Mouse (Mus musculus) liver, postnatal 0 days (tissue): Measurements from ENCODE around the gene Nav2.

Experiments used
- CTCF ChIP-seq: sonication (generic); IDR thresholded peaks from 2 replicates; pipeline ENCODE4 v1.5.1; 2016; ENCODE audit warnings: antibody characterized with exemption, low read depth
- EP300 ChIP-seq: IDR thresholded peaks from 2 replicates; pipeline ENCODE4 v1.6.1; 2016; ENCODE audit warnings: antibody characterized with exemption, low read depth, mild to moderate bottlenecking

DNA sequence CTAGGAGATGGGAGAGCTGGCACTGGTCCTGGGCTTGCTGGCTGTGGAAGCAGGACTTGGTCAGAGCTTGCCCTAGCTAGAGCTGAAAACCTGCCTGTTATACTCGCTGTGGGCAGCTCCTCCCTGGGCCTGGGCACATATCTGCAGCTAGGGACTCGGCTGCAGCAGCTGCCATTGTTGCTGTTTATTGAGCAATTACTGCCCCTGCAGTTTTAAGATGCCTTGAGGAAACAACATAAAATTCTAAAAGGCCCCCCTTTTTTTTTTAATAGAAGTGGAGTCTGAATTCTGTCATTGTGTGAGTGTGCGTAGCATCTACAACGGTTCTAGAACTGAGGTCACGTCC lies 24.3 kb upstream of the Nav2 start:
- TF ChIP-seq CTCF (no peak), EP300 (no peak)
